Mouse (Mus musculus): ENCODE data around the gene Runx2.

The Runx2 gene

GRCm38 (mm10) chr17:44631577-44631976, 183.0 kb downstream of the Runx2 start:
- DNase-seq (ENCODE audit: low read depth in 1 of 2, low spot score in 2 of 2): no peak

- no peak for DNase-seq (ENCODE audit: low read depth in 1 of 2, low spot score in 2 of 2)
Observed at GRCm38 (mm10) chr17:44627317-44627716, 187.3 kb downstream of the Runx2 start.

GRCm38 (mm10) chr17:44623707-44624106, 190.9 kb downstream of the Runx2 start:
- DNase-seq (ENCODE audit: low read depth in 1 of 2, low spot score in 2 of 2): no peak

GRCm38 (mm10) chr17:44623271-44623670, 191.3 kb downstream of the Runx2 start:
- DNase-seq (ENCODE audit: low read depth in 1 of 2, low spot score in 2 of 2): no peak

GRCm38 (mm10) chr17:44620456-44620855, 194.1 kb downstream of the Runx2 start:
- no peak for DNase-seq (ENCODE audit: low read depth in 1 of 2, low spot score in 2 of 2)

GRCm38 (mm10) chr17:44618691-44619090, 195.9 kb downstream of the Runx2 start:
- DNase-seq (ENCODE audit: low read depth in 1 of 2, low spot score in 2 of 2): no peak

GRCm38 (mm10) chr17:44618175-44618574, 196.4 kb downstream of the Runx2 start:
- no peak for DNase-seq (ENCODE audit: low read depth in 1 of 2, low spot score in 2 of 2)

- no peak for DNase-seq (ENCODE audit: low read depth in 1 of 2, low spot score in 2 of 2)
Observed at GRCm38 (mm10) chr17:44617741-44618140, 196.9 kb downstream of the Runx2 start.

- peak; percentile 9 to 44 for DNase-seq (ENCODE audit: low read depth in 1 of 2, low spot score in 2 of 2)
Observed at GRCm38 (mm10) chr17:44613716-44614715, 200.6 kb downstream of the Runx2 start.

- DNase-seq (ENCODE audit: low read depth in 1 of 2, low spot score in 2 of 2): no peak
Observed at GRCm38 (mm10) chr17:44612641-44613040, 202.0 kb downstream of the Runx2 start.

GRCm38 (mm10) chr17:44612002-44612401, 202.6 kb downstream of the Runx2 start:
- no peak for DNase-seq (ENCODE audit: low read depth in 1 of 2, low spot score in 2 of 2)

- no peak for DNase-seq (ENCODE audit: low read depth in 1 of 2, low spot score in 2 of 2)
Observed at GRCm38 (mm10) chr17:44611543-44611942, 203.1 kb downstream of the Runx2 start.

- no peak for DNase-seq (ENCODE audit: low read depth in 1 of 2, low spot score in 2 of 2)
Observed at GRCm38 (mm10) chr17:44610828-44611227, 203.8 kb downstream of the Runx2 start.

- DNase-seq (ENCODE audit: low read depth in 1 of 2, low spot score in 2 of 2): no peak
Observed at GRCm38 (mm10) chr17:44609897-44610641, 204.5 kb downstream of the Runx2 start.

GRCm38 (mm10) chr17:44609356-44609755, 205.2 kb downstream of the Runx2 start:
- no peak for DNase-seq (ENCODE audit: low read depth in 1 of 2, low spot score in 2 of 2)

- DNase-seq (ENCODE audit: low read depth in 1 of 2, low spot score in 2 of 2): no peak
Observed at GRCm38 (mm10) chr17:44608907-44609306, 205.7 kb downstream of the Runx2 start.

GRCm38 (mm10) chr17:44607383-44607782, 207.2 kb downstream of the Runx2 start:
- DNase-seq (ENCODE audit: low read depth in 1 of 2, low spot score in 2 of 2): no peak

- DNase-seq (ENCODE audit: low read depth in 1 of 2, low spot score in 2 of 2): no peak
Observed at GRCm38 (mm10) chr17:44606245-44606644, 208.4 kb downstream of the Runx2 start.

- no peak for DNase-seq (ENCODE audit: low read depth in 1 of 2, low spot score in 2 of 2)
Observed at GRCm38 (mm10) chr17:44605749-44606148, 208.8 kb downstream of the Runx2 start.

GRCm38 (mm10) chr17:44603170-44603569, 211.4 kb downstream of the Runx2 start:
- DNase-seq (ENCODE audit: low read depth in 1 of 2, low spot score in 2 of 2): no peak

GRCm38 (mm10) chr17:44601317-44602021, 213.1 kb downstream of the Runx2 start:
- no peak for DNase-seq (ENCODE audit: low read depth in 1 of 2, low spot score in 2 of 2)
